Mouse (Mus musculus) stomach, postnatal 0 days (tissue): Measurements from ENCODE around the gene Myo18b.

Experiments
- CTCF ChIP-seq: IDR thresholded peaks from 2 replicates; pipeline ENCODE4 v1.5.1; 2016; ENCODE audit warnings: antibody characterized with exemption, low read depth, mild to moderate bottlenecking, moderate library complexity
- EP300 ChIP-seq: optimal IDR thresholded peaks from 2 replicates; pipeline ENCODE3; 2016; ENCODE audit warnings: antibody characterized with exemption

GRCm38 (mm10) chr5:112935436-112935835, 39.3 kb upstream of the Myo18b start:
- TF ChIP-seq CTCF (no peak), EP300 (no peak)
